In the genomic region with DNA sequence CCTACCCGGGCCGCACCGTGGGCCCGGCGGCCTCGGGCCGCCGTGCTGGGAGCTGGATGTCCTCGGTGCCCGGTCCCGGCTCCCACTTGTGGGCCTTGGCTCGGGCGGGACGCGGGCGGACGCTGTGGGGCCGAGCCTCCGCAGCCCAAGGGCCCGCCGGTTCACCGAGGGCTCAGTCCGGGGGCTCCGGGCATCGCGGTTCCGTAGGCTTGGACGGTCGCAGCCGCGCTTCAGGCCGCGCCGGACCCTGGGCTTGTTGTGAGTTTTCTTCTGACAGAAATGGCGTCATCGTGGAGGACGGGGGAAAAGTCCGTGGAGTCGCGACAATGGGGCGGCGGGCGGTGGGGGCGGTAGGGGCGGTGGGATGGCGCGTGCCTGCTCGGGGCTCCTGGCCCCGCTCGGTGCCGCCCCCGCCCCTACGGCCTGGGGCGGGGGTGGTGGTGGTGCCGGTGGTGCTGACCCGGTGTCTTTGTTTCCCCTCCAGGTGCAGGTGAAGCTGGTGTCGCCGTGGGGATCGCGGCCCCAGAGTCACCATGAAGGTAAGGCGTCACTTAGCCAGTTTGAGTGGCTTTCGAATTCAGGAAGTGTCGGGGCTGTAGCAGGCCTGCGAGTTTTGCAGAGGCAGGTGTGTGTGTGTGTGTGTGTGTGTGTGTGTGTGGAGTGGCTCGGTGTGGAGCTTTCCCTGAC, we compare ENCODE assay signal across 8 mouse cellular contexts. TPM values are rescaled to one million over a fixed set of nuclear protein-coding genes. Genes with fewer than 3 reads are reported as not detected.
A peak's percentile ranks its signal among the peaks of the same experiment; 100 is the strongest.
DNase-seq lines count a peak whose midpoint lies in the region; ATAC-seq lines count a peak whose summit lies in the region.

No protein-coding gene starts in this region.

- no peaks in the 10 kb centered on the region for H3K27me3 ChIP-seq in embryonic facial prominence, embryonic 11.5 days (ENCODE audit: control insufficient read depth, insufficient read depth, low read length)
- no peaks in the 10 kb centered on the region for H3K27me3 ChIP-seq in heart, embryonic 12.5 days (replicated peaks)
- no peaks in the 10 kb centered on the region for H3K27me3 ChIP-seq in kidney, embryonic 16.5 days (ENCODE audit: insufficient read depth, low read length)
- H3K27me3 ChIP-seq in liver, embryonic 15.5 days, result no peaks in the 10 kb centered on the region
- no peaks in the 10 kb centered on the region for H3K27me3 ChIP-seq in neural tube, embryonic 11.5 days (ENCODE audit: control insufficient read depth, insufficient read depth, low read length)

- H3K9me3 ChIP-seq in embryonic facial prominence, embryonic 11.5 days (replicated peaks; ENCODE audit: control insufficient read depth, low read length), result no peaks in the 10 kb centered on the region
- no peaks in the 10 kb centered on the region for H3K9me3 ChIP-seq in heart, embryonic 12.5 days (replicated peaks)
- H3K9me3 ChIP-seq in kidney, embryonic 16.5 days (ENCODE audit: low read length), result no peaks in the 10 kb centered on the region
- no peaks in the 10 kb centered on the region for H3K9me3 ChIP-seq in liver, embryonic 15.5 days (replicated peaks)
- H3K9me3 ChIP-seq in neural tube, embryonic 11.5 days (ENCODE audit: control insufficient read depth, low read length), result no peaks in the 10 kb centered on the region

- no peak for ATAC-seq in embryonic facial prominence, embryonic 11.5 days (replicated peaks; ENCODE audit: insufficient number of reproducible peaks, low FRiP score, low TSS enrichment, low read depth)
- peak; percentile 2; the same call in 1 of the 2 replicates for ATAC-seq in heart, embryonic 12.5 days (ENCODE audit: insufficient number of reproducible peaks, low FRiP score)
- ATAC-seq in kidney, embryonic 16.5 days (ENCODE audit: low FRiP score, low TSS enrichment), result no peak; the same call in 1 of the 2 replicates
- ATAC-seq in liver, embryonic 15.5 days (ENCODE audit: insufficient read depth), result no peak
- ATAC-seq in neural tube, embryonic 11.5 days (ENCODE audit: insufficient read depth, low FRiP score, low TSS enrichment), result no peak

- H3K27ac ChIP-seq in embryonic facial prominence, embryonic 11.5 days (replicated peaks; ENCODE audit: low read depth, low read length), result peak overlapping the region; percentile 94
- peak overlapping the region; percentile 98 for H3K27ac ChIP-seq in heart, embryonic 12.5 days (ENCODE audit: poor library complexity, severe bottlenecking)
- peak overlapping the region; percentile 98 for H3K27ac ChIP-seq in kidney, embryonic 16.5 days (ENCODE audit: low read length)
- peak overlapping the region; percentile 95 for H3K27ac ChIP-seq in liver, embryonic 15.5 days (replicated peaks)
- H3K27ac ChIP-seq in neural tube, embryonic 11.5 days (ENCODE audit: low read depth, low read length), result peak overlapping the region; percentile 95

- peak overlapping the region; percentile 100 for H3K4me3 ChIP-seq in embryonic facial prominence, embryonic 11.5 days (ENCODE audit: low read depth, low read length)
- peak overlapping the region; percentile 98 for H3K4me3 ChIP-seq in heart, embryonic 12.5 days
- H3K4me3 ChIP-seq in kidney, embryonic 16.5 days (ENCODE audit: low read length), result peak overlapping the region; percentile 83
- H3K4me3 ChIP-seq in liver, embryonic 15.5 days (replicated peaks), result peak overlapping the region; percentile 99
- peak overlapping the region; percentile 99 for H3K4me3 ChIP-seq in neural tube, embryonic 11.5 days (ENCODE audit: low read depth, low read length)

- H3K4me1 ChIP-seq in embryonic facial prominence, embryonic 11.5 days (ENCODE audit: control insufficient read depth, insufficient read depth, low read length), result no peaks in the 10 kb centered on the region
- peaks cover 18% of the 10 kb centered on the region for H3K4me1 ChIP-seq in heart, embryonic 12.5 days (replicated peaks)
- H3K4me1 ChIP-seq in kidney, embryonic 16.5 days (ENCODE audit: insufficient read depth, low read length), result peaks cover 19% of the 10 kb centered on the region
- H3K4me1 ChIP-seq in liver, embryonic 15.5 days (replicated peaks), result peaks cover 37% of the 10 kb centered on the region
- peaks cover 4% of the 10 kb centered on the region; the same call in 1 of the 2 replicates for H3K4me1 ChIP-seq in neural tube, embryonic 11.5 days (ENCODE audit: control insufficient read depth, insufficient read depth, low read length)

- no peaks in the 10 kb centered on the region for H3K36me3 ChIP-seq in embryonic facial prominence, embryonic 11.5 days (replicated peaks; ENCODE audit: control insufficient read depth, insufficient read depth, low read depth, low read length)
- H3K36me3 ChIP-seq in heart, embryonic 12.5 days, result 0 out of 2 replicates have a peak, but pooled peaks cover 12% of the 10 kb centered on the region
- 0 out of 2 replicates have a peak, but pooled peaks cover 1% of the 10 kb centered on the region for H3K36me3 ChIP-seq in kidney, embryonic 16.5 days (ENCODE audit: insufficient read depth, low read length)
- no peaks in the 10 kb centered on the region; the same call in none of the 2 replicates for H3K36me3 ChIP-seq in liver, embryonic 15.5 days (replicated peaks)
- H3K36me3 ChIP-seq in neural tube, embryonic 11.5 days (ENCODE audit: control insufficient read depth, insufficient read depth, low read length), result no peaks in the 10 kb centered on the region

- peak overlapping the region; percentile 61 for H3K4me2 ChIP-seq in embryonic facial prominence, embryonic 11.5 days (ENCODE audit: low read depth, low read length)
- H3K4me2 ChIP-seq in heart, embryonic 12.5 days, result peak overlapping the region; percentile 87
- peak overlapping the region; percentile 66 for H3K4me2 ChIP-seq in kidney, embryonic 16.5 days (replicated peaks; ENCODE audit: low read depth, low read length)
- peak overlapping the region; percentile 78 for H3K4me2 ChIP-seq in liver, embryonic 15.5 days
- H3K4me2 ChIP-seq in neural tube, embryonic 11.5 days (ENCODE audit: low read depth), result peak overlapping the region; percentile 72

- peak; percentile 82 for DNase-seq in A20 (ENCODE audit: low read depth, low spot score)
- DNase-seq in adrenal gland, adult 8-10 months, result peak; percentile 25
- DNase-seq in embryonic facial prominence, embryonic 11.5 days (ENCODE audit: low spot score), result peak; percentile 41
- peak; percentile 31 for DNase-seq in neural tube, embryonic 11.5 days (ENCODE audit: low spot score)
- DNase-seq in thymus, adult 18-20 months, result peak; percentile 44 to 57

- H3K9ac ChIP-seq in embryonic facial prominence, embryonic 11.5 days (replicated peaks; ENCODE audit: low read length), result peak overlapping the region; percentile 99
- peak overlapping the region; percentile 99 for H3K9ac ChIP-seq in heart, embryonic 12.5 days
- H3K9ac ChIP-seq in kidney, embryonic 16.5 days (replicated peaks; ENCODE audit: low read length), result peak overlapping the region; percentile 100
- H3K9ac ChIP-seq in liver, embryonic 15.5 days, result peak overlapping the region; percentile 99
- peak overlapping the region; percentile 98 for H3K9ac ChIP-seq in neural tube, embryonic 11.5 days (ENCODE audit: low read length)

- under 1% methylated on average over 57 of the region's 65 CpGs for WGBS in embryonic facial prominence, embryonic 11.5 days
- WGBS in heart, embryonic 12.5 days, result under 1% methylated on average over 65 of the region's 65 CpGs
- 0% methylated on average over 44 of the region's 65 CpGs for WGBS in kidney, embryonic 16.5 days
- WGBS in liver, embryonic 15.5 days (ENCODE audit: insufficient replicate concordance), result under 1% methylated on average over 65 of the region's 65 CpGs
- 0% methylated on average over 54 of the region's 65 CpGs for WGBS in neural tube, embryonic 11.5 days

RNA-seq across cellular contexts. Expression of gene Ggps1, which starts 1.2 kb away (rescaled TPM):
- total RNA-seq in adrenal gland, adult 8-10 months (2022), result 10 to 100 TPM; 38.3 to 58.2 (median 43.5) TPM
- polyA plus RNA-seq in embryonic facial prominence, embryonic 11.5 days (2014; fragmentation: Nextera tagmentation; extraction: Ambion mirVana), result 69.9 and 75.6 TPM in 2 replicates
- 47.8 and 49.1 TPM in 2 replicates for polyA plus RNA-seq in heart, embryonic 12.5 days (2016; fragmentation: Nextera tagmentation; extraction: Ambion mirVana)
- polyA plus RNA-seq in kidney, embryonic 16.5 days (2015; fragmentation: Nextera tagmentation; extraction: Ambion mirVana), result 51.6 and 52.2 TPM in 2 replicates
- 9.7 and 11.3 TPM in 2 replicates for polyA plus RNA-seq in liver, embryonic 15.5 days (2015; fragmentation: Nextera tagmentation; extraction: Ambion mirVana)
- 75.3 and 76.9 TPM in 2 replicates for polyA plus RNA-seq in neural tube, embryonic 11.5 days (2014; fragmentation: Nextera tagmentation; extraction: Ambion mirVana)

RNA-seq across cellular contexts. Expression of gene Arid4b, which starts 1.5 kb away (rescaled TPM):
- 10 to 100 TPM; 35.2 to 54.4 (median 42.0) TPM for total RNA-seq in adrenal gland, adult 8-10 months (2022)
- 77.6 and 85.0 TPM in 2 replicates for polyA plus RNA-seq in embryonic facial prominence, embryonic 11.5 days (2014; fragmentation: Nextera tagmentation; extraction: Ambion mirVana)
- 46.9 and 50.0 TPM in 2 replicates for polyA plus RNA-seq in heart, embryonic 12.5 days (2016; fragmentation: Nextera tagmentation; extraction: Ambion mirVana)
- 62.7 and 66.8 TPM in 2 replicates for polyA plus RNA-seq in kidney, embryonic 16.5 days (2015; fragmentation: Nextera tagmentation; extraction: Ambion mirVana)
- 16.8 and 19.3 TPM in 2 replicates for polyA plus RNA-seq in liver, embryonic 15.5 days (2015; fragmentation: Nextera tagmentation; extraction: Ambion mirVana)
- 75.9 and 78.8 TPM in 2 replicates for polyA plus RNA-seq in neural tube, embryonic 11.5 days (2014; fragmentation: Nextera tagmentation; extraction: Ambion mirVana)

RNA-seq across cellular contexts. Expression of gene Tbce, which starts 25.0 kb away (rescaled TPM):
- total RNA-seq in adrenal gland, adult 8-10 months (2022), result 10 to 100 TPM; 40.3 to 86.9 (median 59.4) TPM
- polyA plus RNA-seq in embryonic facial prominence, embryonic 11.5 days (2014; fragmentation: Nextera tagmentation; extraction: Ambion mirVana), result 57.4 and 67.7 TPM in 2 replicates
- 38.1 and 39.9 TPM in 2 replicates for polyA plus RNA-seq in heart, embryonic 12.5 days (2016; fragmentation: Nextera tagmentation; extraction: Ambion mirVana)
- 58.1 and 59.4 TPM in 2 replicates for polyA plus RNA-seq in kidney, embryonic 16.5 days (2015; fragmentation: Nextera tagmentation; extraction: Ambion mirVana)
- 27.0 and 30.6 TPM in 2 replicates for polyA plus RNA-seq in liver, embryonic 15.5 days (2015; fragmentation: Nextera tagmentation; extraction: Ambion mirVana)
- polyA plus RNA-seq in neural tube, embryonic 11.5 days (2014; fragmentation: Nextera tagmentation; extraction: Ambion mirVana), result 66.5 and 69.1 TPM in 2 replicates

Comparison
In these comparisons a context has a peak if more than half of its experiments do, and no peak if none do; other contexts are left out.
1. DNase-seq: peak in every context shown above with its lines; median percentile 82 in A20; 50 in thymus, adult 18-20 months; 41 in embryonic facial prominence, embryonic 11.5 days; 31 in neural tube, embryonic 11.5 days; 25 in adrenal gland, adult 8-10 months.